Mouse (Mus musculus): ENCODE results near the gene Tmprss6. TPM values are rescaled to one million over a fixed set of nuclear protein-coding genes. Genes with fewer than 3 reads are reported as not detected.

The Tmprss6 gene
- polyA plus RNA-seq, 1 experiment, result 0.39 TPM

- H3K27ac ChIP-seq (ENCODE audit: control insufficient read depth, insufficient read depth, low read length), result no peak overlapping the region
- H3K27me3 ChIP-seq (ENCODE audit: control insufficient read depth, insufficient read depth, low read length), result no peaks in the 10 kb centered on the region
- H3K36me3 ChIP-seq (ENCODE audit: control insufficient read depth, insufficient read depth, low read length), result no peaks in the 10 kb centered on the region
- peaks cover 23% of the 10 kb centered on the region for H3K4me1 ChIP-seq (replicated peaks; ENCODE audit: control insufficient read depth, insufficient read depth, low read length)
- no peak overlapping the region for H3K4me3 ChIP-seq (ENCODE audit: control insufficient read depth, insufficient read depth, low read length)
- 90% methylated on average over 23 of the region's 23 CpGs for WGBS
- no peak for DNase-seq
- no peak for TF ChIP-seq POLR2A (IDR thresholded peaks at IDR 0.05; ENCODE audit: control insufficient read depth, extremely low read depth, insufficient read depth, low read length, poor library complexity)
- no peak for TF ChIP-seq CTCF (IDR thresholded peaks at IDR 0.05; ENCODE audit: borderline replicate concordance, control insufficient read depth, extremely low read depth, insufficient read depth, low read length, poor library complexity)
These were observed 31.0 kb downstream of the Tmprss6 start for GRCm38 (mm10) chr15:78437237-78438017.

GRCm38 (mm10) chr15:78436380-78437192 is 31.8 kb downstream of the Tmprss6 start:
- no peak overlapping the region for H3K4me3 ChIP-seq (ENCODE audit: control insufficient read depth, insufficient read depth, low read length)
- DNase-seq, result no peak
- H3K27me3 ChIP-seq (ENCODE audit: control insufficient read depth, insufficient read depth, low read length), result no peaks in the 10 kb centered on the region
- WGBS, result 81% methylated on average over 32 of the region's 32 CpGs
- H3K36me3 ChIP-seq (ENCODE audit: control insufficient read depth, insufficient read depth, low read length), result no peaks in the 10 kb centered on the region
- no peak overlapping the region for H3K27ac ChIP-seq (ENCODE audit: control insufficient read depth, insufficient read depth, low read length)
- TF ChIP-seq POLR2A (IDR thresholded peaks at IDR 0.05; ENCODE audit: control insufficient read depth, extremely low read depth, insufficient read depth, low read length, poor library complexity), result no peak
- TF ChIP-seq CTCF (IDR thresholded peaks at IDR 0.05; ENCODE audit: borderline replicate concordance, control insufficient read depth, extremely low read depth, insufficient read depth, low read length, poor library complexity), result no peak
- peaks cover 23% of the 10 kb centered on the region for H3K4me1 ChIP-seq (replicated peaks; ENCODE audit: control insufficient read depth, insufficient read depth, low read length)

- Histone ChIP-seq H3K27me3 (ENCODE audit: control insufficient read depth, insufficient read depth, low read length) (no peaks in the 10 kb centered on the region), H3K27ac (ENCODE audit: control insufficient read depth, insufficient read depth, low read length) (no peak overlapping the region), H3K4me1 (replicated peaks; ENCODE audit: control insufficient read depth, insufficient read depth, low read length) (peaks cover 15% of the 10 kb centered on the region), H3K4me3 (ENCODE audit: control insufficient read depth, insufficient read depth, low read length) (no peak overlapping the region), H3K36me3 (ENCODE audit: control insufficient read depth, insufficient read depth, low read length) (no peaks in the 10 kb centered on the region)
- no peak for DNase-seq
- WGBS, result 94% methylated on average over 11 of the region's 11 CpGs
- no peak for TF ChIP-seq POLR2A (IDR thresholded peaks at IDR 0.05; ENCODE audit: control insufficient read depth, extremely low read depth, insufficient read depth, low read length, poor library complexity)
- TF ChIP-seq CTCF (IDR thresholded peaks at IDR 0.05; ENCODE audit: borderline replicate concordance, control insufficient read depth, extremely low read depth, insufficient read depth, low read length, poor library complexity), result no peak
These were observed 32.8 kb downstream of the Tmprss6 start for GRCm38 (mm10) chr15:78435681-78436080.

GRCm38 (mm10) chr15:78434896-78435520 is 33.4 kb downstream of the Tmprss6 start:
- Histone ChIP-seq H3K27ac (ENCODE audit: control insufficient read depth, insufficient read depth, low read length) (no peak overlapping the region), H3K27me3 (ENCODE audit: control insufficient read depth, insufficient read depth, low read length) (no peaks in the 10 kb centered on the region), H3K4me1 (replicated peaks; ENCODE audit: control insufficient read depth, insufficient read depth, low read length) (peaks cover 15% of the 10 kb centered on the region), H3K36me3 (ENCODE audit: control insufficient read depth, insufficient read depth, low read length) (no peaks in the 10 kb centered on the region), H3K4me3 (ENCODE audit: control insufficient read depth, insufficient read depth, low read length) (no peak overlapping the region)
- WGBS, result 42% methylated on average over 6 of the region's 6 CpGs
- TF ChIP-seq CTCF (IDR thresholded peaks at IDR 0.05; ENCODE audit: borderline replicate concordance, control insufficient read depth, extremely low read depth, insufficient read depth, low read length, poor library complexity) (no peak; the same call in 1 of the 2 replicates), POLR2A (IDR thresholded peaks at IDR 0.05; ENCODE audit: control insufficient read depth, extremely low read depth, insufficient read depth, low read length, poor library complexity) (no peak)
- DNase-seq, result peak; percentile 47

GRCm38 (mm10) chr15:78431541-78432121 is 36.8 kb downstream of the Tmprss6 start:
- Histone ChIP-seq H3K27ac (ENCODE audit: control insufficient read depth, insufficient read depth, low read length) (no peak overlapping the region), H3K27me3 (ENCODE audit: control insufficient read depth, insufficient read depth, low read length) (no peaks in the 10 kb centered on the region; the same call in 1 of the 2 replicates), H3K4me3 (ENCODE audit: control insufficient read depth, insufficient read depth, low read length) (no peak overlapping the region), H3K4me1 (replicated peaks; ENCODE audit: control insufficient read depth, insufficient read depth, low read length) (peaks cover 22% of the 10 kb centered on the region), H3K36me3 (ENCODE audit: control insufficient read depth, insufficient read depth, low read length) (no peaks in the 10 kb centered on the region)
- 86% methylated on average over 7 of the region's 7 CpGs for WGBS
- TF ChIP-seq CTCF (IDR thresholded peaks at IDR 0.05; ENCODE audit: borderline replicate concordance, control insufficient read depth, extremely low read depth, insufficient read depth, low read length, poor library complexity) (no peak), POLR2A (IDR thresholded peaks at IDR 0.05; ENCODE audit: control insufficient read depth, extremely low read depth, insufficient read depth, low read length, poor library complexity) (no peak)
- no peak for DNase-seq

- no peaks in the 10 kb centered on the region; the same call in 1 of the 2 replicates for H3K27me3 ChIP-seq (ENCODE audit: control insufficient read depth, insufficient read depth, low read length)
- no peak overlapping the region for H3K4me3 ChIP-seq (ENCODE audit: control insufficient read depth, insufficient read depth, low read length)
- no peaks in the 10 kb centered on the region for H3K36me3 ChIP-seq (ENCODE audit: control insufficient read depth, insufficient read depth, low read length)
- peaks cover 22% of the 10 kb centered on the region for H3K4me1 ChIP-seq (replicated peaks; ENCODE audit: control insufficient read depth, insufficient read depth, low read length)
- no peak for DNase-seq
- TF ChIP-seq CTCF (IDR thresholded peaks at IDR 0.05; ENCODE audit: borderline replicate concordance, control insufficient read depth, extremely low read depth, insufficient read depth, low read length, poor library complexity) (no peak), POLR2A (IDR thresholded peaks at IDR 0.05; ENCODE audit: control insufficient read depth, extremely low read depth, insufficient read depth, low read length, poor library complexity) (no peak)
- 90% methylated on average over 10 of the region's 10 CpGs for WGBS
- no peak overlapping the region for H3K27ac ChIP-seq (ENCODE audit: control insufficient read depth, insufficient read depth, low read length)
These were observed 37.6 kb downstream of the Tmprss6 start for GRCm38 (mm10) chr15:78430874-78431273.
